Mouse (Mus musculus) spleen, adult 2 months (tissue): ENCODE data around the gene Tcf7l2.

Experiments used
- CTCF ChIP-seq: fragments of 200-500 bp; IDR thresholded peaks from 2 replicates; pipeline ENCODE4 v1.5.1; 2011; ENCODE audit warnings: mild to moderate bottlenecking, inconsistent platforms; ENCODE audit not compliant: insufficient read depth, insufficient read length, insufficient replicate concordance; ENCODE audit errors: extremely low read depth
- POLR2A ChIP-seq: fragments of 200-500 bp; IDR thresholded peaks from 2 replicates; pipeline ENCODE4 v1.6.1; 2011; ENCODE audit warnings: low read depth, low read length, inconsistent platforms

DNA sequence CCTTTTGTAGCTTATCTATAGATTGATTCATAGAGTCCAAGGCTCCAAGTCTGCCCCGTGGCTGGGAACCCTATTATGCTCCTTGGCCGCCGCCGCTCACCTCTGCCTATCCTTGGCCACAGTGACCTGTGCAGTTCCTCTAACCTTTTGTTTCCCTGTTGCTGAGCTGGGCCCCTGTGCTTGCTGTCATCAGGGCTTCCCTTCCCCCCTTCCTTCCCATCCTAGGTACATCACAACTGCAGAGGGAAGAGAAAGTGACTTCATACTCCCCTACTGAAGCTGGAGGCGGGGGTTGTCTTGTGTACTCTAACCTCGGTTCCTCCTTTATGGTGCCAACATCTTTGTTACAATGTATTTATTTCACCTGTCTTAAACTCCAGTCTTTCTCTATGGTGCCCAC is 50.3 kb downstream of the Tcf7l2 start:
- TF ChIP-seq CTCF, result no peak
- no peak for TF ChIP-seq POLR2A
